Mouse (Mus musculus) MEL (cell line): ENCODE measurements around the gene Tubb3. TPM values are rescaled to one million over a fixed set of nuclear protein-coding genes. Genes with fewer than 3 reads are reported as not detected.

Experiments used
- DNase-seq: peaks from one replicate; pipeline ENCODE4 v3.0.0; 2011; ENCODE audit warnings: low read depth, low spot score
- H3K27ac ChIP-seq: 2 replicates; pipeline ENCODE4 v1.5.1; 2012; ENCODE audit warnings: low read depth, mild to moderate bottlenecking, control low read depth, low read length, moderate library complexity; ENCODE audit not compliant: control insufficient read depth
- H3K27me3 ChIP-seq, 2 experiments: fragments of 150-350 bp in 1 of 2; sonication (generic) in 1 of 2; 2 replicates each; pipeline ENCODE4 v1.6.1; 2012; ENCODE audit warnings: low read length in 2 of 2, mild to moderate bottlenecking in 2 of 2, improper control_type of control experiment in 1 of 2, moderate library complexity in 1 of 2; ENCODE audit not compliant: insufficient read depth in 2 of 2, control insufficient read depth in 1 of 2
- H3K36me3 ChIP-seq, 2 experiments: 2 replicates each; pipeline ENCODE4 v1.6.1; 2012 to 2014; ENCODE audit warnings: low read length in 2 of 2, improper control_type of control experiment in 1 of 2, inconsistent platforms in 1 of 2, mild to moderate bottlenecking in 1 of 2; ENCODE audit not compliant: insufficient read depth in 2 of 2, control insufficient read depth in 1 of 2
- H3K4me1 ChIP-seq, 2 experiments: fragments of 150-350 bp in 1 of 2; sonication (generic) in 1 of 2; 2 replicates each; pipeline ENCODE4 v1.6.1; 2012; ENCODE audit warnings: low read length in 2 of 2, improper control_type of control experiment in 1 of 2, mild to moderate bottlenecking in 1 of 2; ENCODE audit not compliant: insufficient read depth in 2 of 2, control insufficient read depth in 1 of 2
- H3K4me3 ChIP-seq, 2 experiments: fragments of 150-350 bp in 1 of 2; sonication (generic) in 1 of 2; 2 replicates each; pipeline ENCODE4 v1.5.1; 2012; ENCODE audit warnings: low read depth in 2 of 2, low read length in 2 of 2, mild to moderate bottlenecking in 2 of 2, moderate library complexity in 2 of 2, control low read depth in 1 of 2, improper control_type of control experiment in 1 of 2; ENCODE audit not compliant: control insufficient read depth in 1 of 2, insufficient read depth in 1 of 2
- H3K79me2 ChIP-seq: 2 replicates; pipeline ENCODE4 v1.6.1; 2012; ENCODE audit warnings: mild to moderate bottlenecking, low read length, moderate library complexity; ENCODE audit not compliant: control insufficient read depth, poor library complexity, insufficient read depth
- H3K9ac ChIP-seq: 2 replicates; pipeline ENCODE4 v1.6.1; 2012; ENCODE audit warnings: low read depth, mild to moderate bottlenecking, control low read depth, low read length, moderate library complexity; ENCODE audit not compliant: control insufficient read depth, poor library complexity, severe bottlenecking
- H3K9me3 ChIP-seq: fragments of 150-350 bp; sonication (generic); replicated peaks from 2 replicates; pipeline ENCODE4 v1.6.1; 2012; ENCODE audit warnings: mild to moderate bottlenecking, low read length, improper control_type of control experiment, moderate library complexity; ENCODE audit not compliant: insufficient read depth
- CHD2 ChIP-seq: IDR thresholded peaks from 2 replicates; pipeline ENCODE4 v1.6.1; 2011; ENCODE audit warnings: low read length, improper control_type of control experiment
- CTCF ChIP-seq, 3 experiments: IDR thresholded peaks in 2 of 3; conservative IDR thresholded peaks in 1 of 3; 2 replicates each; pipeline ENCODE4 v1.5.1; 2011 to 2012; ENCODE audit warnings: low read length in 3 of 3, low read depth in 2 of 3, mild to moderate bottlenecking in 2 of 3, improper control_type of control experiment in 1 of 3, inconsistent platforms in 1 of 3, mixed read lengths in 1 of 3, moderate library complexity in 1 of 3; ENCODE audit not compliant: control insufficient read depth in 1 of 3, insufficient read depth in 1 of 3, poor library complexity in 1 of 3, severe bottlenecking in 1 of 3
- ELF1 ChIP-seq: IDR thresholded peaks from 2 replicates; pipeline ENCODE4 v1.6.1; 2014; ENCODE audit warnings: low read depth, mild to moderate bottlenecking, inconsistent platforms, low read length, improper control_type of control experiment, moderate library complexity
- ETS1 ChIP-seq: IDR thresholded peaks from 2 replicates; pipeline ENCODE4 v1.6.1; 2012; ENCODE audit warnings: low read depth, mild to moderate bottlenecking, inconsistent platforms, low read length, improper control_type of control experiment, moderate library complexity
- MAFK ChIP-seq: IDR thresholded peaks from 2 replicates; pipeline ENCODE4 v1.6.1; 2011; ENCODE audit warnings: low read depth, mild to moderate bottlenecking, low read length, improper control_type of control experiment, borderline replicate concordance
- MAX ChIP-seq: IDR thresholded peaks from 2 replicates; pipeline ENCODE4 v1.6.1; 2011; ENCODE audit warnings: low read length, improper control_type of control experiment
- MYB ChIP-seq: IDR thresholded peaks from 2 replicates; pipeline ENCODE4 v1.6.1; 2011; ENCODE audit warnings: mild to moderate bottlenecking, low read depth, low read length, improper control_type of control experiment
- POLR2A ChIP-seq, 2 experiments: IDR thresholded peaks; 2 replicates each; pipeline ENCODE4 v1.6.1; 2011 to 2012; ENCODE audit warnings: low read length in 2 of 2, mild to moderate bottlenecking in 2 of 2, control low read depth in 1 of 2, improper control_type of control experiment in 1 of 2, low read depth in 1 of 2, moderate library complexity in 1 of 2; ENCODE audit not compliant: control insufficient read depth in 1 of 2, insufficient read depth in 1 of 2, poor library complexity in 1 of 2
- RAD21 ChIP-seq: IDR thresholded peaks from 2 replicates; pipeline ENCODE4 v1.6.1; 2011; ENCODE audit warnings: mild to moderate bottlenecking, low read depth, low read length, improper control_type of control experiment
- SMC3 ChIP-seq: IDR thresholded peaks from 2 replicates; pipeline ENCODE4 v1.6.1; 2011; ENCODE audit warnings: low read depth, low read length, improper control_type of control experiment
- TCF12 ChIP-seq: IDR thresholded peaks from 2 replicates; pipeline ENCODE4 v1.6.1; 2014; ENCODE audit warnings: low read depth, mild to moderate bottlenecking, inconsistent platforms, low read length, improper control_type of control experiment, moderate library complexity
- USF1 ChIP-seq: IDR thresholded peaks from 2 replicates; pipeline ENCODE4 v1.6.1; 2014; ENCODE audit warnings: low read depth, mild to moderate bottlenecking, inconsistent platforms, low read length, improper control_type of control experiment, moderate library complexity
- USF2 ChIP-seq, 2 experiments: IDR thresholded peaks; 2 replicates each; pipeline ENCODE4 v1.6.1; 2011 to 2012; ENCODE audit warnings: improper control_type of control experiment in 2 of 2, low read length in 2 of 2, borderline replicate concordance in 1 of 2, inconsistent platforms in 1 of 2, low read depth in 1 of 2, mild to moderate bottlenecking in 1 of 2; ENCODE audit not compliant: insufficient read depth in 1 of 2
- ZC3H11A ChIP-seq: IDR thresholded peaks from 2 replicates; pipeline ENCODE4 v1.6.1; 2012; ENCODE audit warnings: low read depth, mild to moderate bottlenecking, inconsistent platforms, low read length, improper control_type of control experiment
- polyA plus RNA-seq, 2 experiments: library from polyadenylated mRNA; stranded (reverse) in 1 of 2; unstranded in 1 of 2; fragments of >175 nt in 1 of 2; fragments of >200 nt in 1 of 2; gene quantifications; 2 replicates each; pipeline versions ENCODE4 v1.2.1 to v1.2.4; 2012; ENCODE audit warnings: low replicate concordance in 2 of 2, low read depth in 1 of 2; ENCODE audit not compliant: insufficient read length in 2 of 2, insufficient read depth in 1 of 2, missing spikeins in 1 of 2
- total RNA-seq: library from RNA; depleted of rRNA; stranded (reverse); fragments of 300-350 nt; gene quantifications from 2 replicates; pipeline ENCODE4 v1.2.3, GENCODE M21; 2012

Tubb3 gene
- total and polyA plus RNA-seq, 3 experiments, result 0.69 to 1.4 TPM; not detected in 1

- peak; percentile 63 for DNase-seq
- 0 out of 2 replicates have a peak, but pooled peaks cover under 1% of the 10 kb centered on the region for H3K79me2 ChIP-seq
- no peak overlapping the region for H3K4me3 ChIP-seq
Measured at GRCm38 (mm10) chr8:123384883-123385540, 26.2 kb upstream of the Tubb3 start.

GRCm38 (mm10) chr8:123387041-123387440, 24.2 kb upstream of the Tubb3 start:
- Histone ChIP-seq H3K27me3 (no peaks in the 10 kb centered on the region), H3K36me3 (peaks cover 0 to 10% of the 10 kb centered on the region in 2 experiments; a peak in 2 of 4 replicates), H3K9ac (no peak overlapping the region), H3K79me2 (no peaks in the 10 kb centered on the region), H3K4me3 (no peak overlapping the region), H3K4me1 (no peaks in the 10 kb centered on the region), H3K9me3 (no peaks in the 10 kb centered on the region), H3K27ac (no peak overlapping the region)
- no peak for TF ChIP-seq MAFK
- no peak for TF ChIP-seq CHD2
- no peak for TF ChIP-seq POLR2A (IDR thresholded peaks at IDR 0.05; ENCODE audit: control insufficient read depth in 1 of 2, insufficient read depth in 1 of 2, low read depth in 1 of 2, low read length in 2 of 2, poor library complexity in 1 of 2)
- no peak for TF ChIP-seq MYB
- TF ChIP-seq USF2 (IDR thresholded peaks at IDR 0.05; ENCODE audit: borderline replicate concordance in 1 of 2, insufficient read depth in 1 of 2, low read depth in 1 of 2, low read length in 2 of 2), result no peak
- TF ChIP-seq TCF12, result no peak
- DNase-seq, result no peak

More at GRCm38 (mm10) chr8:123384883-123385540, 26.2 kb upstream of the Tubb3 start:
- peak; percentile 62 to 82 (median 79) for TF ChIP-seq CTCF (IDR thresholded peaks at IDR 0.05 in 2 of 3, conservative IDR thresholded peaks at IDR 0.05 in 1 of 3; ENCODE audit: control insufficient read depth in 1 of 3, insufficient read depth in 1 of 3, low read depth in 2 of 3, low read length in 3 of 3, poor library complexity in 1 of 3, severe bottlenecking in 1 of 3)
- peak; percentile 37; the same call in 1 of the 2 replicates for TF ChIP-seq SMC3
- TF ChIP-seq USF2 (IDR thresholded peaks at IDR 0.05; ENCODE audit: borderline replicate concordance in 1 of 2, insufficient read depth in 1 of 2, low read depth in 1 of 2, low read length in 2 of 2), result no peak
- peak; percentile 18; the same call in 1 of the 2 replicates for TF ChIP-seq ZC3H11A
- peak; percentile 44; the same call in 1 of the 2 replicates for TF ChIP-seq USF1
- no peak for TF ChIP-seq ETS1
- TF ChIP-seq RAD21, result peak; percentile 55
- no peak for TF ChIP-seq ELF1
- TF ChIP-seq MAX, result no peak
- no peak overlapping the region for H3K27ac ChIP-seq
- H3K9me3 ChIP-seq, result no peaks in the 10 kb centered on the region
- no peak overlapping the region for H3K9ac ChIP-seq
- peaks cover 0 to 8% of the 10 kb centered on the region in 2 experiments; a peak in 2 of 4 replicates for H3K36me3 ChIP-seq
- H3K27me3 ChIP-seq, result no peaks in the 10 kb centered on the region
- no peaks in the 10 kb centered on the region for H3K4me1 ChIP-seq
